Mouse (Mus musculus) erythroblast, embryonic 14.5 days (primary cell): ENCODE results near the gene Tsc22d1.

Source experiments
- GATA1 ChIP-seq: IDR thresholded peaks from 2 replicates; pipeline ENCODE4 v1.6.1; 2012; ENCODE audit warnings: low read length, inconsistent platforms, mixed read lengths
- TAL1 ChIP-seq: IDR thresholded peaks from 3 replicates; pipeline ENCODE4 v1.6.1; 2012; ENCODE audit warnings: low read length, inconsistent platforms, mixed read lengths

DNA sequence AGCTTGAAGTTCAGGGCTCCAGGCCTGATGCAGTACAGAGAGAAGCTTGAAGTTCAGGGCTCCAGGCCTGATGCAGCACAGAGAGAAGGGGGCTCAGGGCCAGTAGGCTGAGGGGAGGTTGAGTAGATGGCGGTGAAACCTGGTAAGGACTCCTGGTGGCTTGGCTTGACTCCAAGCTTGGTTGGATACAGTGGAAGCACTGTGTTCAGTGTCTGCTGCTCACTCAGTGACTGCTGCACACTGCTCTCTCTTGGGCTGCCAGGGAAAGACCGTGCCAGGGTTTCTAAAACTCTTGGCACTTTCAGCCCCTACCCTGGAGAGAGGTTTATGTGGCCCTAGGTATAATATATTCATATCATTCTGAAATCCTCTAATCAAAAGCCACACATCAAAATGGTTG is 74.4 kb downstream of the Tsc22d1 start:
- no peak for TF ChIP-seq GATA1
- TF ChIP-seq TAL1: no peak
